Mouse (Mus musculus): ENCODE data around the gene Caln1. TPM values are rescaled to one million over a fixed set of nuclear protein-coding genes. Genes with fewer than 3 reads are reported as not detected.

Gene Caln1
- polyA plus RNA-seq, 1 experiment from 2014 or later, result 0.35 TPM

GRCm38 (mm10) chr5:130472209-130472608 lies 103.0 kb downstream of the Caln1 start:
- WGBS, result 68% methylated on average over 10 of the region's 10 CpGs

GRCm38 (mm10) chr5:130474876-130475275 lies 105.6 kb downstream of the Caln1 start:
- WGBS, result 71% methylated on average over 6 of the region's 6 CpGs
- Histone ChIP-seq H3K4me1 (replicated peaks) (no peaks in the 10 kb centered on the region), H3K4me3 (no peak overlapping the region), H3K36me3 (no peaks in the 10 kb centered on the region), H3K27ac (no peak overlapping the region), H3K9me3 (replicated peaks) (no peaks in the 10 kb centered on the region), H3K9ac (no peak overlapping the region), H3K27me3 (no peaks in the 10 kb centered on the region), H3K4me2 (no peak overlapping the region)
- no peak for ATAC-seq (replicated peaks; ENCODE audit: insufficient number of reproducible peaks, insufficient read depth, low FRiP score, low read depth)

More at GRCm38 (mm10) chr5:130472209-130472608, 103.0 kb downstream of the Caln1 start:
- Histone ChIP-seq H3K9me3 (replicated peaks) (no peaks in the 10 kb centered on the region), H3K9ac (no peak overlapping the region), H3K4me2 (no peak overlapping the region), H3K27me3 (no peaks in the 10 kb centered on the region), H3K36me3 (no peaks in the 10 kb centered on the region), H3K27ac (no peak overlapping the region), H3K4me1 (replicated peaks) (no peaks in the 10 kb centered on the region), H3K4me3 (no peak overlapping the region)
- no peak for ATAC-seq (replicated peaks; ENCODE audit: insufficient number of reproducible peaks, insufficient read depth, low FRiP score, low read depth)

GRCm38 (mm10) chr5:130476741-130477140 lies 107.5 kb downstream of the Caln1 start:
- Histone ChIP-seq H3K9ac (no peak overlapping the region), H3K27me3 (no peaks in the 10 kb centered on the region), H3K4me2 (no peak overlapping the region), H3K4me3 (no peak overlapping the region), H3K27ac (no peak overlapping the region), H3K36me3 (no peaks in the 10 kb centered on the region), H3K9me3 (replicated peaks) (no peaks in the 10 kb centered on the region), H3K4me1 (replicated peaks) (no peaks in the 10 kb centered on the region)
- ATAC-seq (replicated peaks; ENCODE audit: insufficient number of reproducible peaks, insufficient read depth, low FRiP score, low read depth), result no peak
- 63% methylated on average over 12 of the region's 12 CpGs for WGBS

GRCm38 (mm10) chr5:130480290-130480689 lies 111.0 kb downstream of the Caln1 start:
- WGBS, result 60% methylated on average over 1 of the region's 1 CpGs

GRCm38 (mm10) chr5:130491471-130491870 lies 122.2 kb downstream of the Caln1 start:
- H3K36me3 ChIP-seq, result no peaks in the 10 kb centered on the region
- no peaks in the 10 kb centered on the region for H3K4me1 ChIP-seq (replicated peaks)
- no peak for ATAC-seq (replicated peaks; ENCODE audit: insufficient number of reproducible peaks, insufficient read depth, low FRiP score, low read depth)
- no peak overlapping the region for H3K4me2 ChIP-seq
- H3K9ac ChIP-seq, result no peak overlapping the region
- H3K9me3 ChIP-seq (replicated peaks), result no peaks in the 10 kb centered on the region
- H3K27ac ChIP-seq, result no peak overlapping the region
- H3K27me3 ChIP-seq, result no peaks in the 10 kb centered on the region
- WGBS, result 85% methylated on average over 5 of the region's 5 CpGs
- H3K4me3 ChIP-seq, result no peak overlapping the region

More at GRCm38 (mm10) chr5:130480290-130480689, 111.0 kb downstream of the Caln1 start:
- Histone ChIP-seq H3K9ac (no peak overlapping the region), H3K27ac (no peak overlapping the region), H3K4me2 (no peak overlapping the region), H3K4me3 (no peak overlapping the region), H3K27me3 (no peaks in the 10 kb centered on the region), H3K9me3 (replicated peaks) (no peaks in the 10 kb centered on the region), H3K36me3 (no peaks in the 10 kb centered on the region), H3K4me1 (replicated peaks) (no peaks in the 10 kb centered on the region)
- ATAC-seq (replicated peaks; ENCODE audit: insufficient number of reproducible peaks, insufficient read depth, low FRiP score, low read depth), result no peak

- Histone ChIP-seq H3K9me3 (replicated peaks) (no peaks in the 10 kb centered on the region), H3K4me2 (no peak overlapping the region), H3K27me3 (no peaks in the 10 kb centered on the region), H3K4me1 (replicated peaks) (no peaks in the 10 kb centered on the region), H3K36me3 (no peaks in the 10 kb centered on the region), H3K27ac (no peak overlapping the region), H3K4me3 (no peak overlapping the region), H3K9ac (no peak overlapping the region)
- no peak for ATAC-seq (replicated peaks; ENCODE audit: insufficient number of reproducible peaks, insufficient read depth, low FRiP score, low read depth)
- 79% methylated on average over 7 of the region's 7 CpGs for WGBS
Measured at GRCm38 (mm10) chr5:130492305-130492704, 123.0 kb downstream of the Caln1 start.

- no peaks in the 10 kb centered on the region for H3K4me1 ChIP-seq (replicated peaks)
- 72% methylated on average over 9 of the region's 9 CpGs for WGBS
Measured at GRCm38 (mm10) chr5:130502541-130502940, 133.3 kb downstream of the Caln1 start.

GRCm38 (mm10) chr5:130504891-130505290 lies 135.6 kb downstream of the Caln1 start:
- no peak for ATAC-seq (replicated peaks; ENCODE audit: insufficient number of reproducible peaks, insufficient read depth, low FRiP score, low read depth)
- Histone ChIP-seq H3K9me3 (replicated peaks) (0 out of 2 replicates have a peak, but pooled peaks cover 3% of the 10 kb centered on the region), H3K27me3 (no peaks in the 10 kb centered on the region), H3K36me3 (no peaks in the 10 kb centered on the region), H3K4me3 (no peak overlapping the region), H3K27ac (no peak overlapping the region), H3K4me2 (no peak overlapping the region), H3K4me1 (replicated peaks) (no peaks in the 10 kb centered on the region), H3K9ac (no peak overlapping the region)
- 80% methylated on average over 5 of the region's 5 CpGs for WGBS

More at GRCm38 (mm10) chr5:130502541-130502940, 133.3 kb downstream of the Caln1 start:
- Histone ChIP-seq H3K4me3 (no peak overlapping the region), H3K4me2 (no peak overlapping the region), H3K27me3 (no peaks in the 10 kb centered on the region), H3K36me3 (no peaks in the 10 kb centered on the region), H3K9me3 (replicated peaks) (no peaks in the 10 kb centered on the region), H3K27ac (no peak overlapping the region), H3K9ac (no peak overlapping the region)
- ATAC-seq (replicated peaks; ENCODE audit: insufficient number of reproducible peaks, insufficient read depth, low FRiP score, low read depth), result no peak

GRCm38 (mm10) chr5:130510516-130510915 lies 141.3 kb downstream of the Caln1 start:
- H3K27me3 ChIP-seq, result no peaks in the 10 kb centered on the region
- no peaks in the 10 kb centered on the region for H3K36me3 ChIP-seq
- H3K4me1 ChIP-seq (replicated peaks), result no peaks in the 10 kb centered on the region
- H3K4me2 ChIP-seq, result no peak overlapping the region
- no peak for ATAC-seq (replicated peaks; ENCODE audit: insufficient number of reproducible peaks, insufficient read depth, low FRiP score, low read depth)
- H3K4me3 ChIP-seq, result no peak overlapping the region
- no peak overlapping the region for H3K27ac ChIP-seq
- WGBS, result 88% methylated on average over 2 of the region's 2 CpGs
- peaks cover 6% of the 10 kb centered on the region; the same call in 1 of the 2 replicates for H3K9me3 ChIP-seq (replicated peaks)
- no peak overlapping the region for H3K9ac ChIP-seq

- 73% methylated on average over 6 of the region's 6 CpGs for WGBS
- ATAC-seq (replicated peaks; ENCODE audit: insufficient number of reproducible peaks, insufficient read depth, low FRiP score, low read depth), result no peak
Measured at GRCm38 (mm10) chr5:130515395-130515794, 146.1 kb downstream of the Caln1 start.

GRCm38 (mm10) chr5:130520527-130520926 lies 151.3 kb downstream of the Caln1 start:
- no peaks in the 10 kb centered on the region for H3K4me1 ChIP-seq (replicated peaks)
- no peak for ATAC-seq (replicated peaks; ENCODE audit: insufficient number of reproducible peaks, insufficient read depth, low FRiP score, low read depth)
- H3K27ac ChIP-seq, result no peak overlapping the region
- H3K9ac ChIP-seq, result no peak overlapping the region
- H3K4me2 ChIP-seq, result no peak overlapping the region
- H3K9me3 ChIP-seq (replicated peaks), result no peaks in the 10 kb centered on the region
- H3K27me3 ChIP-seq, result no peaks in the 10 kb centered on the region
- no peaks in the 10 kb centered on the region for H3K36me3 ChIP-seq
- no peak overlapping the region for H3K4me3 ChIP-seq
- 52% methylated on average over 2 of the region's 2 CpGs for whole genome bisulfite sequencing

More at GRCm38 (mm10) chr5:130515395-130515794, 146.1 kb downstream of the Caln1 start:
- H3K9me3 ChIP-seq (replicated peaks), result peaks cover 3% of the 10 kb centered on the region; the same call in 1 of the 2 replicates
- H3K9ac ChIP-seq, result no peak overlapping the region
- no peak overlapping the region for H3K27ac ChIP-seq
- H3K4me3 ChIP-seq, result no peak overlapping the region
- no peaks in the 10 kb centered on the region for H3K36me3 ChIP-seq
- no peaks in the 10 kb centered on the region for H3K27me3 ChIP-seq
- H3K4me2 ChIP-seq, result no peak overlapping the region
- H3K4me1 ChIP-seq (replicated peaks), result no peaks in the 10 kb centered on the region

- H3K9me3 ChIP-seq (replicated peaks), result no peaks in the 10 kb centered on the region
- no peaks in the 10 kb centered on the region for H3K36me3 ChIP-seq
- no peak overlapping the region for H3K4me2 ChIP-seq
- 64% methylated on average over 2 of the region's 2 CpGs for WGBS
- H3K4me3 ChIP-seq, result no peak overlapping the region
- no peaks in the 10 kb centered on the region for H3K27me3 ChIP-seq
- H3K4me1 ChIP-seq (replicated peaks), result no peaks in the 10 kb centered on the region
- no peak overlapping the region for H3K9ac ChIP-seq
- H3K27ac ChIP-seq, result no peak overlapping the region
- no peak for ATAC-seq (replicated peaks; ENCODE audit: insufficient number of reproducible peaks, insufficient read depth, low FRiP score, low read depth)
Measured at GRCm38 (mm10) chr5:130527416-130527815, 158.2 kb downstream of the Caln1 start.

Data from heart, embryonic 15.5 days (tissue).